Mouse (Mus musculus) spleen, adult 2 months (tissue): ENCODE measurements around the gene Mid1. TPM values are rescaled to one million over a fixed set of nuclear protein-coding genes. Genes with fewer than 3 reads are reported as not detected.

Experiments
- DNase-seq, 2 experiments: peaks; one replicate each; pipeline versions ENCODE4 v3.0.0 to v3.0.0-alpha.2; 2012 to 2021; ENCODE audit warnings: low spot score in 2 of 2, low read depth in 1 of 2
- H3K27ac ChIP-seq: fragments of 200-500 bp; 2 replicates; pipeline ENCODE4 v1.5.1; 2012; ENCODE audit warnings: low read length, inconsistent platforms; ENCODE audit not compliant: insufficient read depth
- H3K27me3 ChIP-seq: fragments of 200-500 bp; 2 replicates; pipeline ENCODE4 v1.6.1; 2012; ENCODE audit warnings: mild to moderate bottlenecking, moderate library complexity, low read length, inconsistent platforms; ENCODE audit not compliant: control insufficient read depth, insufficient read depth
- H3K36me3 ChIP-seq: fragments of 200-500 bp; 2 replicates; pipeline ENCODE4 v1.6.1; 2012; ENCODE audit warnings: mild to moderate bottlenecking, low read length, inconsistent platforms; ENCODE audit not compliant: control insufficient read depth, insufficient read depth
- H3K4me1 ChIP-seq: fragments of 200-500 bp; 2 replicates; pipeline ENCODE4 v1.6.1; 2011; ENCODE audit warnings: inconsistent platforms; ENCODE audit not compliant: control insufficient read depth, insufficient read depth, insufficient read length
- H3K4me3 ChIP-seq: fragments of 200-500 bp; 2 replicates; pipeline ENCODE4 v1.5.1; 2011; ENCODE audit warnings: mild to moderate bottlenecking, inconsistent platforms; ENCODE audit not compliant: insufficient read depth, insufficient read length; ENCODE audit errors: extremely low read depth
- CTCF ChIP-seq: fragments of 200-500 bp; IDR thresholded peaks from 2 replicates; pipeline ENCODE4 v1.5.1; 2011; ENCODE audit warnings: mild to moderate bottlenecking, inconsistent platforms; ENCODE audit not compliant: insufficient read depth, insufficient read length, insufficient replicate concordance; ENCODE audit errors: extremely low read depth
- POLR2A ChIP-seq: fragments of 200-500 bp; IDR thresholded peaks from 2 replicates; pipeline ENCODE4 v1.6.1; 2011; ENCODE audit warnings: low read depth, low read length, inconsistent platforms
- WGBS: fragments of 180-500 bp; shearing (Covaris S2); methylation state at CpG from one replicate; pipeline ENCODE4 v1.1.7; 2018; 5-methylcytosine and 5-hydroxymethylcytosine counted together
- polyA plus RNA-seq: library from polyadenylated mRNA; depleted of rRNA; stranded (reverse); fragments of >200 nt; gene quantifications from 2 replicates; pipeline ENCODE4 v1.2.3, GENCODE M21; 2012

Mid1 gene
- polyA plus RNA-seq, 1 experiment = 4.1 TPM

DNA sequence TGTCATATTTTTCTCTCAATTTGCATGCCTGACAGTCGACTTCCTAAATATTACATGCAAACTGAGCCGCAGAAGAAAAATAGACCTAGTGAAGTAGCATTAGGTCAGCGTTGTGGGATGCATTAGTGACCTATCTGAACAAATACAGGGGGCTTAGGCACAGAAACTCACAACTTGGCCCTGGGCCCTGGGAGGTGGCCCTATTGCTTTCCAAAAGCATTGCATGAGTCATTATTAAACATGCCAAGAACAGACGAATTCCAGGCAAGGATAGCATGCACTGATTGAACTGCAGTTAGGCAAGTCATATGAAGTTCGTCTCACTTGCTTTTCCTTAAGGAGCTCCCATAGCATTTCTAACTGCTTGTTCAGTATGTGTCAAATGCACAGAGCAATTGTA is 183.2 kb downstream of the Mid1 start:
- Histone ChIP-seq H3K36me3 (no peaks in the 10 kb centered on the region), H3K4me1 (no peaks in the 10 kb centered on the region), H3K27me3 (no peaks in the 10 kb centered on the region), H3K4me3 (no peak overlapping the region), H3K27ac (no peak overlapping the region)
- no peak for DNase-seq
- WGBS = 76% methylated on average over 5 of the region's 5 CpGs
- TF ChIP-seq POLR2A (no peak), CTCF (no peak)

GRCm38 (mm10) chrX:169874475-169874874 is 189.5 kb downstream of the Mid1 start:
- no peak for DNase-seq
- no peak overlapping the region for H3K27ac ChIP-seq
- no peaks in the 10 kb centered on the region for H3K4me1 ChIP-seq
- no peaks in the 10 kb centered on the region for H3K27me3 ChIP-seq
- no peaks in the 10 kb centered on the region for H3K36me3 ChIP-seq
- TF ChIP-seq CTCF (no peak), POLR2A (no peak)
- WGBS = 91% methylated on average over 1 of the region's 1 CpGs
- H3K4me3 ChIP-seq = no peak overlapping the region

DNA sequence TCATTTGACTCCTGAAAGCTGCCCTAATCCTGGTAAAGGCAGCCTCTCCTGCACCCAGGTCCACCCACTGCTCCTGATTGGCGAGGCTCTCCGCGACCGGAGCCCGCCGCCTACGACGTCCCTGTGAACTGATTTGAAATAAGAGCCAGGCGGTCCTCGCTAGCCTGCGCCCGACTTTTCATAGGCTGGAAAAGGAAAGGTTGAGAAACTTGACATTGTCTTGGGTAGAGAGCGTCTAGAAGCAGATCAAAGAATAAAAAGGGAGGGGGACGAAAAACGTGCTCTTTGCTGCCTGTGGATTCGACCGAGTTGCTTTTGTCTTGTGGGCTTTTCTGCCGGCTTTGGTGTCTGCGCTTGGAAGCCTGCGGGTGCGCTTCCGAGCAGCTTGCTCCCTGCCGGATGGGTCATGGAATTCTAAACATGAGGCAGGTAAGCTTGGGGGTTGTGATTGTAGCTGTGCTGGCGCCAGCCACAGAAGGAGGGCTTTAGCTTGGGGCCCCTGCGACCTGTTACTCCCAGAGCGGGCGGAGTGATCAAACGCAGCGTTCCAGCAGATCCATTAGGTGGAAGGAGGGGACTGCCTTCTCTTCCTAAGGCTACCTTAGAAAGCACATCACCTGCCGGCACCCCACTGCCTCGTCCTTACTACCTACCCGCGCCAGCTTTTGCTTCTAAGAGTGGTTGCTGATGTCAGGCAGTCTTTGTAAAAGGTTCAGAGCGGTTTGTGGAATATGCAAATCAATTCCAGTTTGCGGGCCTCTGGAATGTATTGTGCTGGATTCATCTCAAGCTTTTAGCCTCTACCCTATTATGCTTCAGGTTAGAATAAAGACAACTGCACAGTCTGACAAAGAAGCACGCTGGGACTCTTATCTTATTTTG is 194.7 kb downstream of the Mid1 start:
- DNase-seq = peak in 1 of 2 experiments; percentile 19
- no peaks in the 10 kb centered on the region for H3K27me3 ChIP-seq
- WGBS = 22% methylated on average over 36 of the region's 36 CpGs
- no peaks in the 10 kb centered on the region for H3K4me1 ChIP-seq
- no peaks in the 10 kb centered on the region for H3K36me3 ChIP-seq
- peak overlapping the region; percentile 9; the same call in 1 of the 2 replicates for H3K27ac ChIP-seq
- TF ChIP-seq POLR2A (no peak), CTCF (no peak)
- H3K4me3 ChIP-seq = peak overlapping the region; percentile 62

DNA sequence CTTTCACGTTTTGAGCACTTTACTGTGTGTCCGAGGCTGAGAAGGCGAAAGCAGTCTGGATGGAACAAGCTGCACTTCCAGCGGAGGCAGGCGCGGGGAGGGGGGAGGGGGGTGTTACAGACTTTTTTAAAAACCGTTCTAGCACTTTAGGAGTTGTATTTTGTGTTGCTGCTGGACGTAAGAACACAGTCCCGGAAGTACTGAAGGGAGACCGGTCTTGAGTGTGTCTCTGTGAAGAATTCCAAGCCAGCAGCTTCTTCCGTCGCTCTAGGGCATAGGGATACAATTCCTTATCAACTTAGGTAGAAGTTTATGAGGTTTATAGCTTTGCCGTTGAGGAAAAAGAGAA is 195.3 kb downstream of the Mid1 start:
- 22% methylated on average over 13 of the region's 13 CpGs for WGBS
- Histone ChIP-seq H3K27me3 (no peaks in the 10 kb centered on the region), H3K4me3 (peak overlapping the region; percentile 62), H3K4me1 (no peaks in the 10 kb centered on the region), H3K27ac (no peak overlapping the region), H3K36me3 (no peaks in the 10 kb centered on the region)
- TF ChIP-seq POLR2A (no peak), CTCF (no peak)
- DNase-seq = no peak

- H3K4me3 ChIP-seq = peak overlapping the region; percentile 44
- H3K27me3 ChIP-seq = no peaks in the 10 kb centered on the region
- TF ChIP-seq CTCF = no peak
- no peak for TF ChIP-seq POLR2A
- peak overlapping the region; percentile 33; the same call in 1 of the 2 replicates for H3K27ac ChIP-seq
- 34% methylated on average over 10 of the region's 10 CpGs for WGBS
- no peaks in the 10 kb centered on the region for H3K4me1 ChIP-seq
- peak in 1 of 2 experiments; percentile 30 for DNase-seq
- no peaks in the 10 kb centered on the region for H3K36me3 ChIP-seq
Observed at GRCm38 (mm10) chrX:169880826-169881225, 195.8 kb downstream of the Mid1 start.

GRCm38 (mm10) chrX:169881253-169882219 is 196.5 kb downstream of the Mid1 start:
- WGBS = 73% methylated on average over 10 of the region's 10 CpGs
- Histone ChIP-seq H3K4me3 (no peak overlapping the region; the same call in 1 of the 2 replicates), H3K27ac (peak overlapping the region; percentile 33; the same call in 1 of the 2 replicates), H3K36me3 (no peaks in the 10 kb centered on the region), H3K27me3 (no peaks in the 10 kb centered on the region), H3K4me1 (no peaks in the 10 kb centered on the region)
- no peak for TF ChIP-seq CTCF
- TF ChIP-seq POLR2A = no peak
- no peak for DNase-seq
